Mouse (Mus musculus) intestine, embryonic 15.5 days (tissue): Measurements from ENCODE around the gene Zfp968. TPM values are rescaled to one million over a fixed set of nuclear protein-coding genes. Genes with fewer than 3 reads are reported as not detected.
"Not testable (repeated sequence)": the region's sequence is repeated elsewhere in the genome, so short reads cannot be mapped to it uniquely, and the experiment has no call there.

Source experiments
- ATAC-seq: fragments of 200-750 bp; cut with Nextera tagmentation; 2 replicates; pipeline ENCODE4 v1.8.0; 2017; ENCODE audit warnings: moderate TSS enrichment, moderate library complexity
- H3K27ac ChIP-seq: fragments of 300-500 bp; sonication (generic); 2 replicates; pipeline ENCODE4 v1.5.1; 2015; ENCODE audit warnings: mild to moderate bottlenecking, inconsistent platforms
- H3K27me3 ChIP-seq: fragments of 300-500 bp; sonication (generic); replicated peaks from 2 replicates; pipeline ENCODE4 v1.6.1; 2015; ENCODE audit warnings: inconsistent platforms
- H3K36me3 ChIP-seq: fragments of 300-500 bp; sonication (generic); 2 replicates; pipeline ENCODE4 v1.6.1; 2015; ENCODE audit warnings: inconsistent platforms
- H3K4me1 ChIP-seq: fragments of 300-500 bp; sonication (generic); replicated peaks from 2 replicates; pipeline ENCODE4 v1.6.1; 2015; ENCODE audit warnings: inconsistent platforms
- H3K4me2 ChIP-seq: fragments of 300-500 bp; sonication (generic); replicated peaks from 2 replicates; pipeline ENCODE4 v1.6.1; 2015; ENCODE audit warnings: mild to moderate bottlenecking, inconsistent platforms
- H3K4me3 ChIP-seq: fragments of 300-500 bp; sonication (generic); replicated peaks from 2 replicates; pipeline ENCODE4 v1.5.1; 2015; ENCODE audit warnings: inconsistent platforms
- H3K9ac ChIP-seq: fragments of 300-500 bp; sonication (generic); 2 replicates; pipeline ENCODE4 v1.6.1; 2015; ENCODE audit warnings: inconsistent platforms
- H3K9me3 ChIP-seq: fragments of 300-500 bp; sonication (generic); 2 replicates; pipeline ENCODE4 v1.6.1; 2016; ENCODE audit warnings: inconsistent platforms
- WGBS: fragments of 180-500 bp; shearing (Covaris S2); methylation state at CpG from one replicate; pipeline ENCODE4 v1.1.7; 2015; 5-methylcytosine and 5-hydroxymethylcytosine counted together
- polyA plus RNA-seq: library from polyadenylated mRNA; unstranded; fragments of >200 nt; fragmentation: Nextera tagmentation; extraction: Ambion mirVana; gene quantifications from 2 replicates; pipeline ENCODE4 v1.2.1, GENCODE M21; 2015

The Zfp968 gene
- 5.8 and 6.4 TPM in 2 replicates for polyA plus RNA-seq

DNA sequence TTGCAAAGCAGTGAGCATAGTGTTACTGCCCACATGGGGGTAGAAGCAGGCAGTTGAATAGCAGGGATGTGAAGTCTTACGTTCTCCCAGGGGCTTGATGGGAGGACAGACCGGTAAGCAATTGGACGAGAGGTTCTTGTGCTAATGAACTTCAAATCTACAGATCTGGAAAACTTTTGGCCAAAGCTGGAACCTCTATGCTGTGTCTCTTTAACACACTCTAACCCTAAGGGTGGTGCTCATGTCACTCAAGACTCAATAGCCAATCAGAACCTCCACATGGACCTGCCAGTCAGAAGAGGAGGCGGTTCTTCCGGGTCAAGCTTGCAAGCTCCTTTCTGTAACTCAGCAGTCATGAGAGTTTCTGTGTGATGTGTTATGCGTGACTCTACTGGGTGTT is at the start of gene Zfp968:
Gene Zfp968 (plus strand): TSS at position 301 of the 400 bp plus-strand sequence.
- H3K27ac ChIP-seq, H3K9me3 ChIP-seq, ATAC-seq, H3K36me3 ChIP-seq, H3K4me1 ChIP-seq, H3K27me3 ChIP-seq, H3K9ac ChIP-seq, H3K4me3 ChIP-seq, H3K4me2 ChIP-seq: not testable (repeated sequence)
- no CpG with 5 or more reads among the region's 6 CpGs for WGBS

- ATAC-seq, H3K36me3 ChIP-seq, H3K27me3 ChIP-seq, H3K4me1 ChIP-seq, H3K4me2 ChIP-seq, H3K4me3 ChIP-seq, H3K9me3 ChIP-seq, H3K9ac ChIP-seq, H3K27ac ChIP-seq: not testable (repeated sequence)
- WGBS, result no CpG with 5 or more reads among the region's 8 CpGs
These were observed 34.1 kb upstream of the Zfp968 start, which contains the start of gene Gm4631 for GRCm38 (mm10) chr2:175338097-175338496. Gene Gm4631, minus strand, starts transcription at chr2:175338197.

Other genes with a start within 250 kb of the Zfp968 start
- gene Gm14399, start 230.4 kb upstream of the Zfp968 start, polyA plus RNA-seq, result 3.9 and 5.1 TPM in 2 replicates
- gene Gm14443, start 196.6 kb upstream of the Zfp968 start, polyA plus RNA-seq, result 0.53 and 0.59 TPM in 2 replicates
- 5.4 and 5.8 TPM in 2 replicates for gene Gm14391, start 165.5 kb upstream of the Zfp968 start, polyA plus RNA-seq
- 3.1 TPM in 1 of 2 replicates, not detected in the other for gene Gm14440, start 97.3 kb upstream of the Zfp968 start, polyA plus RNA-seq
- 14.5 and 14.9 TPM in 2 replicates for gene Gm4631, start 34.2 kb upstream of the Zfp968 start, polyA plus RNA-seq
- gene Gm4724, start 63.4 kb downstream of the Zfp968 start, polyA plus RNA-seq, result 8.6 and 8.8 TPM in 2 replicates
- gene Zfp965, start 97.5 kb downstream of the Zfp968 start, polyA plus RNA-seq, result 7.5 and 7.6 TPM in 2 replicates